Mouse (Mus musculus) embryonic facial prominence, embryonic 11.5 days (tissue): ENCODE measurements around the gene Rbm47. TPM values are rescaled to one million over a fixed set of nuclear protein-coding genes. Genes with fewer than 3 reads are reported as not detected.

ENCODE experiments used
- ATAC-seq: fragments of 200-750 bp; cut with Nextera tagmentation; replicated peaks from 2 replicates; pipeline ENCODE4 v1.8.0; 2017; ENCODE audit warnings: low read depth; ENCODE audit not compliant: insufficient number of reproducible peaks, low FRiP score, low TSS enrichment
- DNase-seq: peaks from one replicate; pipeline ENCODE4 v3.0.0-alpha.2; 2015; ENCODE audit warnings: low spot score
- H3K27ac ChIP-seq: fragments of 300-500 bp; sonication (generic); replicated peaks from 2 replicates; pipeline ENCODE4 v1.5.1; 2014; ENCODE audit warnings: mild to moderate bottlenecking, low read depth, low read length, control low read depth
- H3K27me3 ChIP-seq: fragments of 300-500 bp; sonication (generic); 2 replicates; pipeline ENCODE4 v1.6.1; 2014; ENCODE audit warnings: mild to moderate bottlenecking, low read length, moderate library complexity, mixed read lengths; ENCODE audit not compliant: control insufficient read depth, insufficient read depth
- H3K36me3 ChIP-seq: fragments of 300-500 bp; sonication (generic); replicated peaks from 2 replicates; pipeline ENCODE4 v1.6.1; 2014; ENCODE audit warnings: low read depth, mild to moderate bottlenecking, low read length, moderate library complexity, mixed read lengths; ENCODE audit not compliant: control insufficient read depth, insufficient read depth
- H3K4me1 ChIP-seq: fragments of 300-500 bp; sonication (generic); 2 replicates; pipeline ENCODE4 v1.6.1; 2014; ENCODE audit warnings: low read length, mixed read lengths; ENCODE audit not compliant: control insufficient read depth, insufficient read depth
- H3K4me2 ChIP-seq: fragments of 300-500 bp; sonication (generic); 2 replicates; pipeline ENCODE4 v1.6.1; 2014; ENCODE audit warnings: low read depth, mild to moderate bottlenecking, control low read depth, low read length, moderate library complexity
- H3K4me3 ChIP-seq: fragments of 300-500 bp; sonication (generic); 2 replicates; pipeline ENCODE4 v1.5.1; 2014; ENCODE audit warnings: low read depth, low read length, control low read depth
- H3K9ac ChIP-seq: fragments of 300-500 bp; sonication (generic); replicated peaks from 2 replicates; pipeline ENCODE4 v1.6.1; 2014; ENCODE audit warnings: mild to moderate bottlenecking, control low read depth, low read length
- H3K9me3 ChIP-seq: fragments of 300-500 bp; sonication (generic); replicated peaks from 2 replicates; pipeline ENCODE4 v1.6.1; 2016; ENCODE audit warnings: mild to moderate bottlenecking, low read length, inconsistent platforms, mixed read lengths; ENCODE audit not compliant: control insufficient read depth
- WGBS: fragments of 180-500 bp; shearing (Covaris S2); extraction: QIAGEN DNeasy Blood & Tissue Kit; methylation state at CpG from one replicate; pipeline ENCODE4 v1.1.7; 2014; 5-methylcytosine and 5-hydroxymethylcytosine counted together
- microRNA-seq: library from miRNA; unstranded; fragments of <30 nt; microRNA quantifications from one replicate; pipeline ENCODE4, GENCODE M21; 2016; ENCODE audit warnings: borderline number of aligned reads
- polyA plus RNA-seq: library from polyadenylated mRNA; unstranded; fragments of >200 nt; fragmentation: Nextera tagmentation; extraction: Ambion mirVana; gene quantifications from 2 replicates; pipeline ENCODE4 v1.2.1, GENCODE M21; 2014

Gene Rbm47
- polyA plus RNA-seq, 1 experiment from 2014 or later: 2.9 TPM

DNA sequence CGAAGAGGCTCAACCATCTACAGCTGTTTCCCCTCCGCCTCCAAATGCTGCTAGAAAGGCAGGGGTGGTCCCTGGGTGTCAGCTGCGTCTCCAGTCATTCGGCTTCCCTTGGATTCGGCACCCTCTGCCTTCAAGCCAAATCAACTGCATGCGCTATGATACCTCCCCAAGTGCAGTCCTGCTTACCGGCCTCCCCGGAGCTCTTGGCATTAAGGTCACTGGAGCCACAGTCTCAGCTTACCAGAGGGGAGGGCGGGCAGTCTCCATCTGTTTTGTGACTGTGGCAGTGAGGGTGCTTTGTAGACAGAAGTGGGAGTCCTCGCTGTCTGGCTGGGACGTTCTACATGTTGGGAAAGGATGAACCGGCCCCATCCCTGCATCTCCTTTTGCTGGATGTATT, 205.8 kb downstream of the Rbm47 start:
- Histone ChIP-seq H3K4me3 (no peak overlapping the region), H3K36me3 (no peaks in the 10 kb centered on the region), H3K9me3 (no peaks in the 10 kb centered on the region), H3K4me1 (no peaks in the 10 kb centered on the region), H3K9ac (no peak overlapping the region), H3K27me3 (no peaks in the 10 kb centered on the region), H3K4me2 (no peak overlapping the region), H3K27ac (no peak overlapping the region)
- no peak for ATAC-seq
- no peak for DNase-seq
- 56% methylated on average over 12 of the region's 12 CpGs for WGBS

Small RNAs within 50 kb of the gene (microRNA-seq; reads per million reads assigned to microRNA genes)
- not detected for gene Gm25952

Other genes starting within 250 kb of the Rbm47 start
- gene Chrna9, start 238.2 kb downstream of the Rbm47 start, polyA plus RNA-seq: 0.65 and 0.82 TPM in 2 replicates
- not detected in 2 replicates for gene 9130230L23Rik, start 168.8 kb downstream of the Rbm47 start, polyA plus RNA-seq
- gene Nsun7, start 86.8 kb upstream of the Rbm47 start, polyA plus RNA-seq: 0.46 and 0.52 TPM in 2 replicates